Comparison of ENCODE assay signal across 13 mouse cellular contexts in genomic region chrX:49279918-49280586, GRCm38 (mm10).
"Had no signal": no experiment of that assay in that cellular context is flagged by ENCODE, and none has a peak within 500 bp of the region (broad histone marks: within the 10 kb centered on the region; RNA-seq: fewer than 3 reads in every experiment).

No protein-coding gene starts in this region.

- H3K9ac ChIP-seq: kidney, embryonic 15.5 days; limb, embryonic 15.5 days; liver, embryonic 14.5 days; midbrain, embryonic 13.5 days; neural tube, embryonic 12.5 days had no signal

- H3K4me2 ChIP-seq: kidney, embryonic 15.5 days; limb, embryonic 15.5 days; midbrain, embryonic 13.5 days; neural tube, embryonic 12.5 days had no signal

- ATAC-seq: midbrain, embryonic 13.5 days had no signal

- DNase-seq: kidney, postnatal 14 days; lung, adult 18-20 months; retina, postnatal 1 day; right cerebral cortex, postnatal 4 days; spleen, adult 18-20 months; thymus, postnatal 4 days had no signal

- H3K9me3 ChIP-seq: kidney, embryonic 15.5 days; limb, embryonic 15.5 days; midbrain, embryonic 13.5 days; neural tube, embryonic 12.5 days had no signal

- H3K4me1 ChIP-seq: kidney, embryonic 15.5 days; limb, embryonic 15.5 days; midbrain, embryonic 13.5 days; neural tube, embryonic 12.5 days had no signal

- H3K27me3 ChIP-seq: kidney, embryonic 15.5 days; limb, embryonic 15.5 days; midbrain, embryonic 13.5 days; neural tube, embryonic 12.5 days had no signal

- H3K36me3 ChIP-seq: kidney, embryonic 15.5 days; limb, embryonic 15.5 days; midbrain, embryonic 13.5 days; neural tube, embryonic 12.5 days had no signal

- H3K4me3 ChIP-seq: kidney, embryonic 15.5 days; left cerebral cortex, adult 2 months; limb, embryonic 15.5 days; midbrain, embryonic 13.5 days; myocyte; neural tube, embryonic 12.5 days had no signal

- H3K27ac ChIP-seq: kidney, embryonic 15.5 days; left cerebral cortex, adult 2 months; limb, embryonic 15.5 days; liver, embryonic 14.5 days; midbrain, embryonic 13.5 days; neural tube, embryonic 12.5 days had no signal
